Comparison of ENCODE assay signal across 21 mouse cellular contexts in genomic region chr16:75970266-75970998, GRCm38 (mm10). TPM values are rescaled to one million over a fixed set of nuclear protein-coding genes. Genes with fewer than 3 reads are reported as not detected.
DNase-seq lines count a peak whose midpoint lies in the region; ATAC-seq and TF ChIP-seq lines count a peak whose summit lies in the region.
"Had no signal": no experiment of that assay in that cellular context is flagged by ENCODE, and none has a peak within 500 bp of the region (broad histone marks: within the 10 kb centered on the region; RNA-seq: fewer than 3 reads in every experiment).

No protein-coding gene starts in this region.

- no peak overlapping the region for H3K4me2 ChIP-seq in forebrain, embryonic 11.5 days (ENCODE audit: low read depth, low read length, severe bottlenecking)
- H3K4me2 ChIP-seq in midbrain, postnatal 0 days (ENCODE audit: low read depth, low read length, poor library complexity, severe bottlenecking), result no peak overlapping the region
- no peak overlapping the region for H3K4me2 ChIP-seq in midbrain, embryonic 13.5 days (replicated peaks)
- H3K4me2 ChIP-seq in forebrain, embryonic 14.5 days (ENCODE audit: low read length), result no peak overlapping the region
- H3K4me2 ChIP-seq: embryonic facial prominence, embryonic 15.5 days; heart, embryonic 13.5 days; hindbrain, embryonic 15.5 days had no signal

- H3K4me1 ChIP-seq in forebrain, embryonic 11.5 days (replicated peaks; ENCODE audit: control insufficient read depth, insufficient read depth, low read length), result no peaks in the 10 kb centered on the region
- no peaks in the 10 kb centered on the region for H3K4me1 ChIP-seq in forebrain, embryonic 10.5 days
- H3K4me1 ChIP-seq in midbrain, postnatal 0 days (ENCODE audit: insufficient read depth, low read length), result no peaks in the 10 kb centered on the region
- H3K4me1 ChIP-seq in midbrain, embryonic 13.5 days (replicated peaks), result no peaks in the 10 kb centered on the region
- no peaks in the 10 kb centered on the region for H3K4me1 ChIP-seq in forebrain, embryonic 14.5 days (ENCODE audit: control insufficient read depth, insufficient read depth, low read length)
- H3K4me1 ChIP-seq: embryonic facial prominence, embryonic 15.5 days; heart, embryonic 13.5 days; hindbrain, embryonic 15.5 days had no signal

- no peaks in the 10 kb centered on the region for H3K36me3 ChIP-seq in forebrain, embryonic 11.5 days (ENCODE audit: control insufficient read depth, insufficient read depth, low read length)
- H3K36me3 ChIP-seq in forebrain, embryonic 10.5 days (replicated peaks), result no peaks in the 10 kb centered on the region
- H3K36me3 ChIP-seq in midbrain, postnatal 0 days (ENCODE audit: insufficient read depth, low read length), result no peaks in the 10 kb centered on the region
- no peaks in the 10 kb centered on the region for H3K36me3 ChIP-seq in midbrain, embryonic 13.5 days
- no peaks in the 10 kb centered on the region for H3K36me3 ChIP-seq in forebrain, embryonic 14.5 days (ENCODE audit: control insufficient read depth, insufficient read depth, low read length)
- H3K36me3 ChIP-seq: embryonic facial prominence, embryonic 15.5 days; heart, embryonic 13.5 days; hindbrain, embryonic 15.5 days had no signal

- H3K9ac ChIP-seq in forebrain, embryonic 11.5 days (ENCODE audit: low read length), result no peak overlapping the region
- no peak overlapping the region for H3K9ac ChIP-seq in midbrain, postnatal 0 days (replicated peaks; ENCODE audit: low read length, poor library complexity, severe bottlenecking)
- H3K9ac ChIP-seq in midbrain, embryonic 13.5 days (replicated peaks), result no peak overlapping the region
- no peak overlapping the region for H3K9ac ChIP-seq in forebrain, embryonic 14.5 days (ENCODE audit: low read length)
- H3K9ac ChIP-seq: embryonic facial prominence, embryonic 15.5 days; heart, embryonic 13.5 days; hindbrain, embryonic 15.5 days had no signal

- H3K27ac ChIP-seq in forebrain, embryonic 11.5 days (ENCODE audit: low read depth, low read length), result no peak overlapping the region
- no peak overlapping the region for H3K27ac ChIP-seq in forebrain, embryonic 10.5 days
- no peak overlapping the region for H3K27ac ChIP-seq in midbrain, postnatal 0 days (ENCODE audit: low read depth, low read length)
- no peak overlapping the region for H3K27ac ChIP-seq in midbrain, embryonic 13.5 days
- H3K27ac ChIP-seq in forebrain, embryonic 14.5 days (ENCODE audit: low read depth, low read length), result no peak overlapping the region
- H3K27ac ChIP-seq: embryonic facial prominence, embryonic 15.5 days; gastrocnemius, adult 2 months; heart, embryonic 13.5 days; hindbrain, embryonic 15.5 days had no signal

- 66% methylated on average over 6 of the region's 6 CpGs for WGBS in forebrain, embryonic 11.5 days
- WGBS in forebrain, embryonic 10.5 days, result 86% methylated on average over 6 of the region's 6 CpGs
- 66% methylated on average over 6 of the region's 6 CpGs for WGBS in midbrain, postnatal 0 days
- WGBS in midbrain, embryonic 13.5 days, result 74% methylated on average over 6 of the region's 6 CpGs
- 30% methylated on average over 6 of the region's 6 CpGs for WGBS in forebrain, embryonic 14.5 days

- no peaks in the 10 kb centered on the region for H3K9me3 ChIP-seq in forebrain, embryonic 11.5 days (ENCODE audit: control insufficient read depth, low read length)
- no peaks in the 10 kb centered on the region for H3K9me3 ChIP-seq in forebrain, embryonic 10.5 days
- H3K9me3 ChIP-seq in midbrain, postnatal 0 days (ENCODE audit: low read length), result no peaks in the 10 kb centered on the region
- no peaks in the 10 kb centered on the region for H3K9me3 ChIP-seq in midbrain, embryonic 13.5 days
- H3K9me3 ChIP-seq in forebrain, embryonic 14.5 days (replicated peaks; ENCODE audit: control insufficient read depth, low read length), result no peaks in the 10 kb centered on the region
- H3K9me3 ChIP-seq: embryonic facial prominence, embryonic 15.5 days; heart, embryonic 13.5 days; hindbrain, embryonic 15.5 days had no signal

- ATAC-seq in forebrain, embryonic 11.5 days (replicated peaks; ENCODE audit: low FRiP score), result 0 out of 2 replicates have a peak, but pooled peaks have one; percentile 30
- ATAC-seq in midbrain, postnatal 0 days (ENCODE audit: low FRiP score), result no peak
- ATAC-seq in midbrain, embryonic 13.5 days, result no peak
- peak; percentile 77 for ATAC-seq in forebrain, embryonic 14.5 days
- ATAC-seq: intestine, embryonic 16.5 days had no signal

- no peak for TF ChIP-seq CTCF in midbrain, postnatal 0 days (IDR thresholded peaks at IDR 0.05)

- H3K27me3 ChIP-seq in forebrain, embryonic 11.5 days (ENCODE audit: control insufficient read depth, insufficient read depth, low read length), result no peaks in the 10 kb centered on the region
- H3K27me3 ChIP-seq in forebrain, embryonic 10.5 days (ENCODE audit: poor library complexity, severe bottlenecking), result no peaks in the 10 kb centered on the region
- H3K27me3 ChIP-seq in midbrain, postnatal 0 days (ENCODE audit: insufficient read depth, low read length), result no peaks in the 10 kb centered on the region
- no peaks in the 10 kb centered on the region for H3K27me3 ChIP-seq in midbrain, embryonic 13.5 days
- no peaks in the 10 kb centered on the region for H3K27me3 ChIP-seq in forebrain, embryonic 14.5 days (replicated peaks; ENCODE audit: control insufficient read depth, insufficient read depth, low read length)
- H3K27me3 ChIP-seq: CH12.LX; embryonic facial prominence, embryonic 15.5 days; heart, embryonic 13.5 days; hindbrain, embryonic 15.5 days had no signal

- H3K4me3 ChIP-seq in forebrain, embryonic 11.5 days (ENCODE audit: low read depth, low read length), result no peak overlapping the region
- H3K4me3 ChIP-seq in forebrain, embryonic 10.5 days, result no peak overlapping the region
- no peak overlapping the region for H3K4me3 ChIP-seq in midbrain, postnatal 0 days (ENCODE audit: low read depth, low read length)
- no peak overlapping the region for H3K4me3 ChIP-seq in midbrain, embryonic 13.5 days (replicated peaks)
- no peak overlapping the region for H3K4me3 ChIP-seq in forebrain, embryonic 14.5 days (ENCODE audit: low read depth, low read length)
- H3K4me3 ChIP-seq: embryonic facial prominence, embryonic 15.5 days; erythroblast, embryonic 14.5 days; gastrocnemius, adult 2 months; heart, embryonic 13.5 days; hindbrain, embryonic 15.5 days had no signal

- DNase-seq in forebrain, embryonic 11.5 days (ENCODE audit: low spot score), result no peak
- DNase-seq in forebrain, embryonic 10.5 days (ENCODE audit: extremely low spot score, low spot score), result no peak
- peak; percentile 24 for DNase-seq in midbrain, postnatal 0 days (ENCODE audit: low spot score)
- peak; percentile 71 for DNase-seq in forebrain, embryonic 14.5 days (ENCODE audit: low spot score)
- no peak for DNase-seq in retina, postnatal 1 day
- no peak for DNase-seq in layer of hippocampus, postnatal 14 days (ENCODE audit: low spot score in 2 of 2)
- DNase-seq: adrenal gland, adult 2 months; adrenal gland, postnatal 36 days; cerebellum, adult 11-12 months; cerebellum, adult 9-11 months; embryo, embryonic 11 days; gastrocnemius, adult 2 months; gastrocnemius, postnatal 25 days; heart, postnatal 36 days had no signal

RNA-seq across cellular contexts. Expression of gene Samsn1, which starts 51.6 kb away (rescaled TPM):
- polyA plus RNA-seq in forebrain, embryonic 11.5 days (2014; fragmentation: Nextera tagmentation; extraction: Ambion mirVana), result 1.4 and 1.9 TPM in 2 replicates
- polyA plus RNA-seq in forebrain, embryonic 10.5 days (2016; fragmentation: Nextera tagmentation; extraction: Ambion mirVana), result 1.7 and 2.1 TPM in 2 replicates
- 2.3 and 2.8 TPM in 2 replicates for total RNA-seq in midbrain, postnatal 0 days (2014; rRNA removed)
- 1.0 and 1.4 TPM in 2 replicates for polyA plus RNA-seq in midbrain, postnatal 0 days (2015; fragmentation: Nextera tagmentation; extraction: Ambion mirVana)
- 0.98 and 1.0 TPM in 2 replicates for polyA plus RNA-seq in midbrain, embryonic 13.5 days (2015; fragmentation: Nextera tagmentation; extraction: Ambion mirVana)
- polyA plus RNA-seq in forebrain, embryonic 14.5 days (2014; fragmentation: Nextera tagmentation; extraction: Ambion mirVana), result 1.4 and 1.5 TPM in 2 replicates
- total RNA-seq in layer of hippocampus, postnatal 14 days (2021), result 1 to 10 TPM in 1 of 2 experiments, under 1 TPM in 1; 0.93 to 1.4 TPM
- polyA plus RNA-seq: erythroblast, embryonic 14.5 days had no signal

Comparison
In these comparisons a context has a peak if more than half of its experiments do, and no peak if none do; other contexts are left out.
1. DNase-seq: peak in midbrain, postnatal 0 days (single experiment) and forebrain, embryonic 14.5 days (single experiment); none in forebrain, embryonic 11.5 days (single experiment), forebrain, embryonic 10.5 days (single experiment), retina, postnatal 1 day (single experiment) and layer of hippocampus, postnatal 14 days (0 of 2).
2. ATAC-seq: peak in forebrain, embryonic 11.5 days (single experiment) and forebrain, embryonic 14.5 days (single experiment); none in midbrain, postnatal 0 days (single experiment) and midbrain, embryonic 13.5 days (single experiment).